Mouse (Mus musculus) v-Abl transformed pro-B cells (cell line): ENCODE data around the gene Pigl.

ENCODE experiments used
- in situ Hi-C, 2 experiments: fragments of 400-800 bp; cut with MboI; formaldehyde crosslinking; loops; one replicate each; pipeline ENCODE4 v1.15.1; 2025; ENCODE audit not compliant: unreplicated experiment in 2 of 2

The Pigl gene

GRCm38 (mm10) chr11:62511444-62512202, 53.4 kb downstream of the Pigl start:
- in situ Hi-C loops = no loop called here

GRCm38 (mm10) chr11:62512529-62513080, 54.3 kb downstream of the Pigl start:
- in situ Hi-C loops = no loop called here

- in situ Hi-C loops = no loop called here
These were observed 55.1 kb downstream of the Pigl start for GRCm38 (mm10) chr11:62513311-62513710.

- in situ Hi-C loops = no loop called here
These were observed 60.7 kb downstream of the Pigl start for GRCm38 (mm10) chr11:62518991-62519390.

- in situ Hi-C loops = no loop called here
These were observed 64.0 kb downstream of the Pigl start for GRCm38 (mm10) chr11:62522283-62522682.

GRCm38 (mm10) chr11:62537089-62537488, 78.8 kb downstream of the Pigl start:
- in situ Hi-C loops = no loop called here

- in situ Hi-C loops = no loop called here
These were observed 79.3 kb downstream of the Pigl start for GRCm38 (mm10) chr11:62537590-62537989.

GRCm38 (mm10) chr11:62538321-62539088, 80.2 kb downstream of the Pigl start:
- in situ Hi-C loops = no loop called here

- in situ Hi-C loops = no loop called here
These were observed 81.0 kb downstream of the Pigl start, which contains the start of gene Cenpv for GRCm38 (mm10) chr11:62539089-62539890. TSS of gene Cenpv (minus strand) at chr11:62539261.

- in situ Hi-C loops = loop anchor here in 1 of 2 experiments (10.0 kb wide), 1 partner anchor 85 kb away; the partner anchor contains the start of genes Ncor1 and Pigl
These were observed 81.9 kb downstream of the Pigl start for GRCm38 (mm10) chr11:62540167-62540566.

GRCm38 (mm10) chr11:62540969-62541368, 82.7 kb downstream of the Pigl start:
- in situ Hi-C loops = loop anchor here in 1 of 2 experiments (10.0 kb wide), 1 partner anchor 86 kb away; the partner anchor contains the start of genes Ncor1 and Pigl

GRCm38 (mm10) chr11:62541581-62541980, 83.3 kb downstream of the Pigl start:
- in situ Hi-C loops = loop anchor here in 1 of 2 experiments (10.0 kb wide), 1 partner anchor 87 kb away; the partner anchor contains the start of genes Ncor1 and Pigl

- in situ Hi-C loops = loop anchor here in 1 of 2 experiments (10.0 kb wide), 1 partner anchor 89 kb away; the partner anchor contains the start of genes Ncor1 and Pigl
These were observed 85.7 kb downstream of the Pigl start for GRCm38 (mm10) chr11:62543991-62544390.

- in situ Hi-C loops = loop anchor here in 1 of 2 experiments (10.0 kb wide), 1 partner anchor 95 kb away; the partner anchor contains the start of genes Ncor1 and Pigl
These were observed 91.5 kb downstream of the Pigl start for GRCm38 (mm10) chr11:62549782-62550181.

GRCm38 (mm10) chr11:62550227-62550685, 92.0 kb downstream of the Pigl start:
- in situ Hi-C loops = no loop called here

- in situ Hi-C loops = no loop called here
These were observed 92.5 kb downstream of the Pigl start, which contains the start of gene Ubb for GRCm38 (mm10) chr11:62550727-62551225. TSS of gene Ubb (plus strand) at chr11:62551171.

GRCm38 (mm10) chr11:62551226-62552119, 93.2 kb downstream of the Pigl start:
- in situ Hi-C loops = no loop called here

GRCm38 (mm10) chr11:62553186-62553585, 94.9 kb downstream of the Pigl start:
- in situ Hi-C loops = no loop called here

- in situ Hi-C loops = no loop called here
These were observed 95.4 kb downstream of the Pigl start for GRCm38 (mm10) chr11:62553633-62554032.
